Mouse (Mus musculus): Measurements from ENCODE around the gene Wipf1. TPM values are rescaled to one million over a fixed set of nuclear protein-coding genes. Genes with fewer than 3 reads are reported as not detected.
"Not testable (repeated sequence)": the region's sequence is repeated elsewhere in the genome, so short reads cannot be mapped to it uniquely, and the experiment has no call there.

Gene Wipf1
- polyA plus RNA-seq, 1 experiment from 2014 or later: 10.1 TPM

DNA sequence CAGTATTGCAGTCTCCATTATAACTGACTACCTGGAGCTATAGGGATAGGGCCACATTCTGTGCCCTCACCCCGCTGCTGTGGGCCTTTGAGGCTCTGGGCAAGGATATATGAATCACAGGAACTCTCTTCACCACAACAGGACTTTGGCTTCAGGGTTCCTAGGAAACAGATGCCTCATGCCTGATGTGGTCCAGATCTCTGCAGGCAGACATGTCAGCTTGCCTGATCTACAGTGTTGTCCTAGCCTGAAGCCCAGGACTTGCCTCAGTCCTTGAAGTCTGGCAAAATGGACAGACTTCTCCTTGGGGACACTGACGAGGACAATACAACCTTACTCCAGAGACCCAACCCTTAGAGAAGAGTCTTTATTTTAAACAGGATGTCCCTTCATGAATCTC, 11.2 kb downstream of the Wipf1 start:
- no peak overlapping the region for H3K9ac ChIP-seq

DNA sequence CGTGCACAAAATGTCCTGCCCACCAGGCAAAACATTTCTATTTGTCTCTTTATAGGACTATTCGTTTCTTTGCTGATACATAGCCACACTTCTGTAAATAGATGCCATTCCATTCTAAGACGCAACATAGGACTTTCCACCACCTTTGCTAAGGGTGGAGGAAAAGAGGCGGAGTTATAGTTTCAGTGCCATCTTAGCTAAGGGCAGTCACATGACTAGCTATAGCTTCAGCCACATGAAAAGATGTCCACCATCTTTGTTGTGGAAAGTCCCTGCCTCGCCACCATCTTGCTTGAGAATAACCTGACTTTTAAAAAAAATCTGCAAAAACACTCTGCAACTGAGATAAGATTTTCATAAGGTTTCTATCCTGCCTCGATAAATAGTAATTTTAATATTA, 15.4 kb downstream of the Wipf1 start:
- H3K9ac ChIP-seq: no peak overlapping the region
- WGBS: 86% methylated on average over 6 of the region's 6 CpGs
- no peak overlapping the region for H3K4me2 ChIP-seq (replicated peaks)
- ATAC-seq: no peak
- H3K36me3 ChIP-seq: no peaks in the 10 kb centered on the region
- H3K9me3 ChIP-seq: no peaks in the 10 kb centered on the region
- H3K4me1 ChIP-seq (replicated peaks): peaks cover 12% of the 10 kb centered on the region
- no peak overlapping the region for H3K4me3 ChIP-seq (replicated peaks)
- no peaks in the 10 kb centered on the region for H3K27me3 ChIP-seq (replicated peaks)
- no peak overlapping the region for H3K27ac ChIP-seq

More for the DNA sequence above, 11.2 kb downstream of the Wipf1 start:
- Histone ChIP-seq H3K4me3 (replicated peaks) (no peak overlapping the region), H3K27me3 (replicated peaks) (no peaks in the 10 kb centered on the region), H3K4me2 (replicated peaks) (no peak overlapping the region), H3K36me3 (no peaks in the 10 kb centered on the region), H3K27ac (no peak overlapping the region), H3K9me3 (no peaks in the 10 kb centered on the region), H3K4me1 (replicated peaks) (peaks cover 16% of the 10 kb centered on the region; the same call in 1 of the 2 replicates)
- WGBS: 75% methylated on average over 2 of the region's 2 CpGs
- ATAC-seq: no peak

GRCm38 (mm10) chr2:73513204-73513749, 16.3 kb downstream of the Wipf1 start:
- Histone ChIP-seq H3K36me3 (no peaks in the 10 kb centered on the region), H3K27me3 (replicated peaks) (no peaks in the 10 kb centered on the region), H3K9ac (no peak overlapping the region), H3K27ac (no peak overlapping the region), H3K9me3 (no peaks in the 10 kb centered on the region), H3K4me1 (replicated peaks) (peaks cover 13% of the 10 kb centered on the region), H3K4me2 (replicated peaks) (no peak overlapping the region), H3K4me3 (replicated peaks) (no peak overlapping the region)
- 68% methylated on average over 2 of the region's 2 CpGs for WGBS
- ATAC-seq: no peak

DNA sequence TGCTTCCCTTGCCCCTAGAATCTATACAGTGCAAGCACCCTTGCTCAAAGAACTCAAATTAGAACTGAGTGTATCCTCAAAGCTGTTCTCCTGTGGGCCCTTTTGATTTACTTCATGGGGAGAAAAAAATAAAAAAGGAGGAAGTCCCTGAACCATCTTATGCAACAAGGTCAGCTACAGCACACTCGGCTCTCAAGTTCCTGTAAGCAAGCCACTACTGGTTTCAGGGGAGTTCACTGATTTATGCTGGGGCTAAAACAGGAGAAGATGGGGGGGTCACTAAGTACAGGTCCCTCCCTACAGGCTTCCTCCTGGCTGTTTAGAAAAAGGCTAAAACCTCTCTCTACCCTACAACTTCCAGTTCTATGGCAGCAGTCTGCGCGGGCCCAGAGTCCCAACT, 17.5 kb downstream of the Wipf1 start:
- peaks cover 13% of the 10 kb centered on the region for H3K4me1 ChIP-seq (replicated peaks)
- ATAC-seq: no peak
- H3K27ac ChIP-seq: no peak overlapping the region
- no peaks in the 10 kb centered on the region for H3K27me3 ChIP-seq (replicated peaks)
- H3K9me3 ChIP-seq: no peaks in the 10 kb centered on the region
- WGBS: 70% methylated on average over 3 of the region's 3 CpGs
- no peak overlapping the region for H3K9ac ChIP-seq
- H3K36me3 ChIP-seq: no peaks in the 10 kb centered on the region
- H3K4me3 ChIP-seq (replicated peaks): no peak overlapping the region
- H3K4me2 ChIP-seq (replicated peaks): no peak overlapping the region

GRCm38 (mm10) chr2:73510731-73511360, 18.7 kb downstream of the Wipf1 start:
- no peak for ATAC-seq
- Histone ChIP-seq H3K36me3 (no peaks in the 10 kb centered on the region), H3K27ac (no peak overlapping the region), H3K9ac (no peak overlapping the region), H3K4me1 (replicated peaks) (peaks cover 13% of the 10 kb centered on the region), H3K4me2 (replicated peaks) (no peak overlapping the region), H3K27me3 (replicated peaks) (no peaks in the 10 kb centered on the region), H3K4me3 (replicated peaks) (no peak overlapping the region), H3K9me3 (no peaks in the 10 kb centered on the region)
- 79% methylated on average over 7 of the region's 7 CpGs for WGBS

DNA sequence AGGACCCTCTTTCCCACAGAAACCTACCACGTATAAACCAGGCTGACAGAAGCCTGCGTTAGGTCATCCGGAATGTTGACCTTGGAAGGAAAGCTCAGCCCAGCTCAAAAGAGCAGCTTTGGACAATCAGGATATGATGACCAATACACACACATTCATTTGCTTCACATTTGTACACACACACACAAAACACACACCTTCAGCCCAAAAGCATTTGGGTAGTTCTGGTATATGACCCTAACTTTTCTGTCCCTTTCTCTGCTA, 19.6 kb downstream of the Wipf1 start:
- H3K4me1 ChIP-seq (replicated peaks): peaks cover 13% of the 10 kb centered on the region
- no peak overlapping the region for H3K27ac ChIP-seq
- no peak overlapping the region for H3K9ac ChIP-seq
- 61% methylated on average over 3 of the region's 3 CpGs for WGBS
- no peaks in the 10 kb centered on the region for H3K9me3 ChIP-seq
- H3K4me3 ChIP-seq (replicated peaks): no peak overlapping the region
- no peaks in the 10 kb centered on the region for H3K36me3 ChIP-seq
- no peaks in the 10 kb centered on the region for H3K27me3 ChIP-seq (replicated peaks)
- ATAC-seq: no peak
- H3K4me2 ChIP-seq (replicated peaks): no peak overlapping the region

DNA sequence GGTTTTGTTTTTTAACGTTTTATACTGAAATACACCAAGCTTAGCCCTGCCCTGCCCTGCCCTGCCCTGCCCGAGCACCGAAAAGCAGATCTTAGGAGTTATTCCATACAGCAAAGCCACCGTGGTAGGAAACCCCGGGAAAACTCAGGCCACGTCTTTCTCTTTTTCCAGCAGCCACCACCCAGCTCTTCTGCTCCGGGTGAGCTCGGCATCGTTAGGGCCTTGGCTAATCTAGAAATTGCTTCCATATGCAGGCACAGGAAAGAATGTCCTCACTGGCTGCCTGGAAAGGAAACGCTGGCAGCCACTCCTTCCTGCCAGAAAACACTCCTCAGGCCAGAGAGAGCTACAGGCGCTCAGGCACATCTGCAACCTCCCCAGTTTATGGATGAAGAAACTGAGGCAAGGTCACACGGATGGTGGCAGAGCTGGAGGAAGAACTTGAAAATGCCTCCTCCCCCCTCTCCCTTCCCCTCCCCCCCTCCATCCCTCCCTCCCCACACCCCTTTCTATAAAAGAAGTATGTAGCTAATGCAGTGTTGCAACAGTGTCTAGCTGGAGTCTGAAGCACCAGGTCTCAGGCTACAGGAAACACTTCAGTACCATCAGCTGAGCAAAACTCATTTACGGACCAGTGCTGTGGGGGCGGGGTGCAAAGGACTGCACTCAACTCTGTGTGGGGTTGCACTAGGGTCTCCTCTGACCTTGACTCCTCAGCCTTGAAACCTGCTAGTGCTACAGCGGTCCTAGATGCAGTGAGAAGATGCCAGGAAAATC, 20.1 kb downstream of the Wipf1 start:
- ATAC-seq: no peak
- Histone ChIP-seq H3K9ac (no peak overlapping the region), H3K27ac (no peak overlapping the region), H3K27me3 (replicated peaks) (no peaks in the 10 kb centered on the region), H3K4me3 (replicated peaks) (no peak overlapping the region), H3K4me1 (replicated peaks) (peaks cover 13% of the 10 kb centered on the region), H3K9me3 (no peaks in the 10 kb centered on the region), H3K36me3 (no peaks in the 10 kb centered on the region), H3K4me2 (replicated peaks) (0 out of 2 replicates have a peak overlapping the region, but pooled peaks have one; percentile 5)
- 58% methylated on average over 15 of the region's 15 CpGs for WGBS

GRCm38 (mm10) chr2:73507886-73508285, 21.6 kb downstream of the Wipf1 start:
- Histone ChIP-seq H3K36me3 (no peaks in the 10 kb centered on the region), H3K27ac (no peak overlapping the region), H3K9ac (no peak overlapping the region; the same call in 1 of the 2 replicates), H3K4me1 (replicated peaks) (peaks cover 14% of the 10 kb centered on the region), H3K4me3 (replicated peaks) (no peak overlapping the region), H3K27me3 (replicated peaks) (no peaks in the 10 kb centered on the region), H3K4me2 (replicated peaks) (no peak overlapping the region), H3K9me3 (no peaks in the 10 kb centered on the region)
- ATAC-seq: no peak
- 69% methylated on average over 7 of the region's 7 CpGs for WGBS

DNA sequence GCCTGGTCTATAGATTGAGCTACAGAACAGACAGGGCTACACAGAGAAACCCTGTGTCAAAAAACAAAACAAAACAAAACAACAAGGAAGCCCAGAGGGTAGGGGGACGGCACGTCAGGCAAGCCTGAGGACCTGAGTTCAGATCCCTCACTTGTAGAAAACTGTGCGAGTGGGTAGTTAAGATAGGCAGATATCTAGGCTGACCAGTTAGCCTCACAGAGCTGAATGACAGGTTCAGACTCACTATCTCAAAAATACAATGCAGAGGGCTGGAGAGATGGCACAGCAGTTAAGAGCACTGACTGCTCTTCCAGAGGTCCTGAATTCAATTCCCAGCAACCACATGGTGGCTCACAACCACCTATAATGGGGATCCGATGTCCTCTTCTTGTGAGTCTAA, 23.2 kb downstream of the Wipf1 start:
- ATAC-seq; H3K4me3 ChIP-seq (replicated peaks): not testable (repeated sequence)
- WGBS: 98% methylated on average over 4 of the region's 4 CpGs

GRCm38 (mm10) chr2:73502863-73503429, 26.6 kb downstream of the Wipf1 start:
- no peak overlapping the region for H3K9ac ChIP-seq
- peaks cover 7% of the 10 kb centered on the region; the same call in 1 of the 2 replicates for H3K4me1 ChIP-seq (replicated peaks)
- H3K27ac ChIP-seq: 0 out of 2 replicates have a peak overlapping the region, but pooled peaks have one; percentile 2
- no peak overlapping the region for H3K4me3 ChIP-seq (replicated peaks)
- H3K4me2 ChIP-seq (replicated peaks): no peak overlapping the region
- ATAC-seq: peak; percentile 42
- 74% methylated on average over 10 of the region's 10 CpGs for WGBS
- H3K27me3 ChIP-seq (replicated peaks): no peaks in the 10 kb centered on the region
- H3K9me3 ChIP-seq: no peaks in the 10 kb centered on the region
- H3K36me3 ChIP-seq: no peaks in the 10 kb centered on the region

More for the DNA sequence above, 23.2 kb downstream of the Wipf1 start:
- H3K27me3 ChIP-seq (replicated peaks); H3K9ac ChIP-seq; H3K36me3 ChIP-seq; H3K27ac ChIP-seq; H3K9me3 ChIP-seq; H3K4me2 ChIP-seq (replicated peaks): not testable (repeated sequence)
- H3K4me1 ChIP-seq (replicated peaks): peaks cover 14% of the 10 kb centered on the region

DNA sequence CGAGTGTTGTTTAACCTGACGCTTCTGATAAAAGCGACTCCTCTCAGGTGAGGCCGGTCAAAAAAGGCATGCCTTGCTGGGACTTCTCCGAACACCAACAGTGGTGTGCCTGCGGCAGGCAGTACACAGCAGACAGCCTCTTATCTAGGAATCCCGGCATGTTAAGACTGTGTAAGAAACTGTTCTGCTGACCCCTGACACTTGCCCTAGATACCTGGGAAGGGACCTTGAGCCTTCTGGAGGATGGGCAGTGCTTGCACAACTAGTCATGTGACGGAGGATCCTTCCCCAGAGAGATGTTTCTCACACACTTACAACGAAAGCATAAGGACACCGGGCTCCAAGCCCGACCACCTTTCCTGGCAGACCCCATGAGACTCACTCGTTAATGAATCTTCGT, 28.7 kb downstream of the Wipf1 start:
- Histone ChIP-seq H3K4me1 (replicated peaks) (peaks cover 18% of the 10 kb centered on the region), H3K9ac (no peak overlapping the region), H3K4me2 (replicated peaks) (0 out of 2 replicates have a peak overlapping the region, but pooled peaks have one; percentile 9), H3K9me3 (no peaks in the 10 kb centered on the region), H3K27me3 (replicated peaks) (no peaks in the 10 kb centered on the region), H3K4me3 (replicated peaks) (no peak overlapping the region), H3K27ac (no peak overlapping the region), H3K36me3 (no peaks in the 10 kb centered on the region)
- WGBS: 50% methylated on average over 13 of the region's 13 CpGs
- peak; percentile 74 for ATAC-seq

DNA sequence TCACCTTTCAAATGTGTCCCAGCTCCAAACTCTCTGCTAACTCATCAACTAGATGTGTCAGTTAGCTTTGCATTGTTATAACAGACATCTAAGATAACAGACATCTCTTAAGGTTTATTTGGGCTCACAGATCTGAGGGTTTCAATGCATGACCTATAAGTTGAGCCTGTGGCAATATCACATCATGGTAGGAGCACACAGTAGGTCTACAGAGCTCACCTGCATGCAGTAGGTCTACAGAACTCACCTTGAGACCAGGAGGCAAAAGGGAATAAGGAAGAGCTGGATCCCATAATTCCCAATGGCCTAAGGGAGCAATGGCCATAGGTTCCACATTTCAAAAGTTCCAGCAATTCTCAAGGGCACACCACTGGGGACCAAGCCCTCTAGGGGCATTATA, 31.2 kb downstream of the Wipf1 start:
- ATAC-seq: no peak
- Histone ChIP-seq H3K4me1 (replicated peaks) (peaks cover 22% of the 10 kb centered on the region), H3K9ac (no peak overlapping the region), H3K36me3 (no peaks in the 10 kb centered on the region), H3K4me3 (replicated peaks) (no peak overlapping the region), H3K27ac (no peak overlapping the region), H3K4me2 (replicated peaks) (no peak overlapping the region), H3K9me3 (no peaks in the 10 kb centered on the region), H3K27me3 (replicated peaks) (no peaks in the 10 kb centered on the region)

Data from intestine, embryonic 15.5 days (tissue).